Mouse (Mus musculus): Measurements from ENCODE around the gene Dhx32.

DNA sequence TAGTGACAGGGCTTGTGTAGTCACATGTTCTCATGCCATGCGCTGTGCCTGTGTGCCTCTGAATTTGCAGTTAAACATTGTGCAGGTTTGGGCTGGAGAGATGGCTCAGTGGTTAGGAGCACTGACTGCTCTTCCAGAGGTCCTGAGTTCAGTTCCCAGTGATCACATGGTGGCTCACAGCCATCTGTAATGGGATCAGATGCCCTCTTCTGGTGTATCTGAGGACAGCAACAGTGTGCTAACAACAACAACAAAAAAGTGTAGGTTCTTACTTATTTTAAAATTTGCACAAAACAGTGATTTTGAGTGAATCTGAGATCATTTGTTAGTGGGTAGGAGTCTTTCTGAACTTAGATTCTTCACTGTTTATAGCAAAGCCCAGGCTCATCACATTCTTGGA is 63.9 kb downstream of the Dhx32 start:
- no peak for TF ChIP-seq CTCF (IDR thresholded peaks at IDR 0.05; ENCODE audit: extremely low read depth, insufficient read depth, low read length)
- no peak for TF ChIP-seq POLR2A (IDR thresholded peaks at IDR 0.05; ENCODE audit: extremely low read depth, insufficient read depth, low read length)
